Mouse (Mus musculus): ENCODE data around the gene Fam122b.

The Fam122b gene

DNA sequence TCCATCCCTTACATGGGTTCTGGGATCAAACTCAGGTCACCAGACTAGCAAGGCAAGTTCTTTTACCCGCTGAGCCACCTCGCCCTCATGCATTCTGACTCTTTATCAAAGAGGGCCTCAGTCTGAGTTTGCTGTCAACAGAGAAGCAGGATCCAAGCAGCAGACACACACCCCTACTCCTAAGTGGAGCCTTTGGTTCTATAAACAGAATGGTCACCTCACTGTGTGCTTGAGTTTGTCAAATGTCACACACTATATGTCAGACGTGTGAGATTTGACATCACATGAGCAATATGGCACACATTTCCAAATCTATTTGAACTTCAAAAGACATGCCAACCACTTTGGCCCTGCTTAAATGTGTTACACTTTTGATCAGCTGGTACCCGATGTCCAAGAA is 71.9 kb downstream of the Fam122b start:
- DNase-seq (ENCODE audit: low spot score): no peak

DNA sequence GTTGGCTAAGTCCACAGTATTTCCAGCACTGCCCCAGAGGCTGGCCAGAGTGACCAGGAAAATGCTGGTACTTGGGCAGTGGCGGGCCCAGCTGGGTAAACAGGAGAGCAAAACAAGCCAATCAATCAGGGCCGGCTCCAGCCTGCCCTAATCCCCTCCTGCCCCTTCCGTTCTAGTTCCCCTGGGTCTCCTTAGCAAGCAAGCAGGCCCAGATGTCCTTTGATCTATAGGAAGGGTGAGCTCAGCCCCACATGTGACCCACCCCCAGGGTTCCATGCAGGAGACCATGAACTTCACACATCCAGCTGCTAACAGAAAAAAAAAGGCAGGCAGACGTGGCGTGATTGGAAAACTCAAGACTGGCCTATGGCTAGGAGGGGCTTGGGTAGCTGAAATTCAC is 73.2 kb downstream of the Fam122b start:
- DNase-seq (ENCODE audit: low spot score): no peak
